Mouse (Mus musculus) brain, adult 2 months (tissue): ENCODE data around the gene Gpx3.
"Not testable (repeated sequence)": the region's sequence is repeated elsewhere in the genome, so short reads cannot be mapped to it uniquely, and the experiment has no call there.

Experiments used
- DNase-seq: peaks from one replicate; pipeline ENCODE4 v3.0.0; 2011; ENCODE audit warnings: low read depth, low spot score

Gpx3 gene

DNA sequence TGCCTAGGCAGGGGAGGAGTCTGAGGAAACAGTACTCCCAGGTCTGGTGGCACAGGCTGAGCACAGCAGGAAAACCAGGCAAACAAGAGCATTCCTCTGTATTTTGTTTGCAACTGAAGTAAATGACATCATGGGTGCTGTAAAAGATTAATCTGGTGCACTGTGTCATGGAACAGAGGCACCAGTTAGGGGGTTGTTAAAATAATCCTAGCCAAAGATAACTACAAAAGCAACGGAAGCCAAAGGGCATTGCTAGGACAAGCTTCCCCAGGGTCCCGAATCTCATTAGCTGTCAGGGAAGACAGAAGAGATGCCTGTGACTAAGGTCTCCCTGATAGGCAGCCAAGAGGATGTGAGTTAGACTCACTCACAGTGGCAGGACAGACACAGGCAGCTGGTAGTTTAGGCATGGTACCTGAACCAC lies 21.2 kb upstream of the Gpx3 start:
- DNase-seq = no peak

GRCm38 (mm10) chr11:54882671-54883070 lies 19.6 kb upstream of the Gpx3 start:
- no peak for DNase-seq

- DNase-seq = no peak
Observed at GRCm38 (mm10) chr11:54884197-54884828, 17.9 kb upstream of the Gpx3 start.

- DNase-seq = no peak
Observed at GRCm38 (mm10) chr11:54884937-54885336, 17.3 kb upstream of the Gpx3 start.

DNA sequence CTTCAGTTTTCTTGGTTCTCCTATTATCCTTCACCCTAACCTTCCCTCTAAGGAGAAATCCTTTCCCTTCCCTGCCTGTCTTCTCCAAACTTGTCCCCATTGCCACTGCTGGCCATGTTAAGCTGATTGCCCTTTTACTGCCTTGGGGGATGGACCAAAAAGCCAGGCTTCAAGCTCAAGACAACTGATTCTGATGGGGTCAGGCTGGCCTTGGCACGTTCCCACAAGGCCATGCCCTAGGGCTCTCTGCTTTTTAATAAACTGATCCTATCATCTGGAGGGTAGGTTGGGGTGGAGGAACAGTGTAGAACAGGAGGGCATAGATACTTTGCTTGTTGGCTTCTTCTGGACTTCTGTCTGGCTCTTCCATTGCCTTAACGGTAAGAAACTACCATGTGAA lies 16.8 kb upstream of the Gpx3 start:
- DNase-seq = no peak

DNA sequence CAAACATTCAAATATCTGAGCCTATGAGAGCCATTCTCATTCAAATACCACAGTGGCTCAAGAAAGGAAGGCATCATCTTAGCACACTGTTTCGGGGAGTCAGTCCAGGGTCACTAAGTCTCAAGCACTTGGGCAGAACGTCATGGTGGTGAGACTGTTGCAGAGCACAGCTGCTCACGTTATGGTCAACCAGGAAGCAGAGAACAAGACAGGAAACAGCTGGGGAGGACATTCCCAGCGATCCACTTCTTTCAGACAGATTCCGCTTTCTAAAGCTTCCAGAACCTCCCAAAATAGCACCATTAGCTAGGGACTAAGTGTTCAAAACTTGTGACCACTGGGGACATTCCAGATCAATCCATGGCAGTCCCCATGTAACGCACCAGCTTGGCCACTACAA lies 14.3 kb upstream of the Gpx3 start:
- DNase-seq = no peak

DNA sequence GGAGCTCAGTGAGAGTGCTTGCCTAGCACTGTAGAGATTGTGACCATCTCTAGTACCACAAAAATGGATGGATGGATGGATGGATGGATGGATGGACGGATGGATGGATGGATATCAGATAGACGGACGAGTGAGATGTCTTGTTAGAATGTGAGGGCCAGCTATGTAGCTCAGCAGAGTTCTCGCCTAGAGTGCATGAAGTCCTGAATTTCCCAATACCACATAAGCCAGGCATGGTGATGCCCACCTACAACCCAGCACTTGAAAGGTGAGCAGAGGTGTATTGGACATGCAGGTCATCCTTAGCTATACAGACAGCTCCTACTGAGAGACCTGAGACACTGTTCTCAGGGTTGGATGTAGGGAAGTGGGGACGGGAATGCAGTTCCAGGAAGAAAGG lies 10.9 kb upstream of the Gpx3 start:
- DNase-seq = no peak

DNA sequence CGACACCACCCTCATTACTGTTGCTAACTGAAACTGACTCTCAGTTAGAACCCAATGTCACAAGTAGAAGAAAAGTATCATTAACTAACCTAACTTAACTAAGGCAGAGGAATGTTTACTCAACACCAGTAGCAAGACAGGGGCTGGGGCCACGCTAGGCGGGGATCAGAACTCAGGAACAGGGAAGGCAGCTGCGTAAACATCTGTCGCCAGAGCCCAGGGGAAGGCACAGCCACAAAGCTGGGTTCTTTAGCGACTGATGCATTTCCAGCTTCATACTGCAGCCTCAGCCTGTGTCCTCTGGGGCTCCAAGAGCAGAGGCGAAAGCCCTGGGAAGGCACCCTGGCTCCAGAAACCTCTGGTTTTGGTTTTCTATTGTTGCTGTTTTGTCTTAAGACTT lies 10.2 kb upstream of the Gpx3 start:
- DNase-seq = no peak

DNA sequence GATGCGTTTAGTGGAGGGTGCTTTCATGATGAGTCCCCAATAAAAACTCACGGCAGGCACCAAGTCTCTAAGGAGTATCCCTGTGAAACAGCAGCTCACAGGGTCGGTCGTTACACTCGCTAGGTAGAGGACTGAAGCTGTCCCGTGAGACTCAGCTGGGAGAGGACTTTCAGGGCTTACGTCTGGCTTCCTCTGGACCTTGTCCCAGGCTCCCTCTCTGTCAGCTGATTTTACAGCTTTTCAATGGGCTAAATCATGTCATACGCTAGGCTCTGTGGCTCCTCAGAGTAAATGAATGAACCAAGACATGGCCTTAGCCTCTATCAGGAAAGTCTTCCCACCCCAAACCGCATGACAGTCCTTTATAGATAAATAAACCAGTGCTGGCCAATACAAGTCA lies 7.7 kb upstream of the Gpx3 start:
- DNase-seq = no peak

DNA sequence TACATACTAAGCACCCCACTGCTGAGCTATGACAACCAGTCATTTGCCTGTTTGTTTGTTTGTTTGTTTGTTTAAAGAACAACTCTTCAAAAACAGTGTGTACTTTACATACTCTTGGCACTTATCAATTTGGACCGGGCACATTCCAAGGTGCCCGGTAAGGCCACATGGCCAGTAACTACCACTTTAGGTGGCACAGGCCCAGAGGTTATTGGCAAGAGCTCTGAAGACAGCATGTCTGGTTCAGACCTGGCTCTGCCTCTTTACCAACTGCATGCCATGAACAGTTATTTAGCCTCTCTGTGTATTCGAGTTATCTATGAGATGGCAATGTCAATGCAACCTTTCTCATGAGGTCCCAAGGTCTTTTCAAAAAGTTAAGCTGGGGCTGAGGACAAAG lies 5.6 kb upstream of the Gpx3 start:
- not testable (repeated sequence) for DNase-seq

GRCm38 (mm10) chr11:54897470-54897869 lies 4.8 kb upstream of the Gpx3 start:
- no peak for DNase-seq

GRCm38 (mm10) chr11:54899657-54900056 lies 2.6 kb upstream of the Gpx3 start:
- DNase-seq = no peak

DNA sequence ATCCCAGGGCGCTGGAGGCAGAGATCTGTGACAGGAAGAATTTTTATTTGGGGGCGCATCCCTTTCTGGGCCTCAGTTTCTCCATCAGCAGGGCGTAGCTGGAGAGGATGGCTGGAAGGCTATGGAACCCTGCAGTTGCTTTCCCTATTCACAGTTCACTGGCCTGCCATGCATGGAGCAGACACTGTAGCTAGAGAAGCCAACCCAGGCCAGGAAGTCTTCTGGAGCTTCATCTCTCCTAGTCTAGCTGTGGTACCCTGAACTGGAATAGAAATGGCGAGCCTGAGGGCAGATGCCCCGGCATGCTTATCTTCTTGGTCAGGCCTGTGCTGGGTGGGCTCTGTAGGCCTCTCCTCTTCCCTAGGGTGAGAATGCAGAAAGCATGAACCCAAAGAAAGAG lies 1.1 kb downstream of the Gpx3 start:
- no peak for DNase-seq

GRCm38 (mm10) chr11:54903940-54904706 lies 1.9 kb downstream of the Gpx3 start:
- peak; percentile 69 for DNase-seq

DNA sequence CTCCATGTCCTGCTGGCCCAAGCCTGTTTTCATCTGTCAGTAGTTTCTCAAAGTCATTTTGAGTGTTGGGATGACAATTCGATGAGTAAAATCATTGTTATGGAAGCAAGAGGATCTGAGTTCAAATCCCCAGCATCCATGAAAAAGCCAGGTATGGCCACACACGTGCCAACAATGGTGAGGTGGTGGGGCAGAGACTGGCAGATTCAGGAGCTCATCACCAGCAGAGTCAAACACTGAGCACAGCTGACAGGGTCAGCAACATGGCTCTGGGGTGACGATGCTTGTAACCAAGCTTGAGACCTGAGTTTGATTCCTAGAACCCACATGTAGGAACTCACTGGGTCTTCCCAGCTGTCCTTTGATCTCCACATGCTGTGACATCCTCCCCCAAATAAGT lies 2.8 kb downstream of the Gpx3 start:
- DNase-seq = no peak

DNA sequence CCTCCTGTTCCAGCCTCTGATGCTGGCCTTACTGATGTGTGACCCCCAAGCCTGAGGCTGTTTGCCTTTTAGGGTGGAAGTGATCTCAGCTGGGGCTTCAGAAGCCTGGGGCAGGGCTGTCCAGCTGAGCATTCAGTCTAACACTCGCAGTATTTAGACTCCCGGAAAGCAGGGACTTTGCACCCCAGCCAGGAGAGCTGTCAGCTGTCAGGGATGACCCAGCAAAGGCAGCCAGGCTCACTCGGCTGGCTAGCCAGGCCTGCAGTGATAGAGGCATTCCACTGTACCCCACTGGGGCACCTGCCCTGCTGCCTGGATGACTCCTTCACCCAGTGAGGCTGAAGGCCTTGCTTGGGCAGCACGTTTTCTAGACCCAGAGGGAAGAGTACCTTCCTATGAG lies 3.7 kb downstream of the Gpx3 start:
- no peak for DNase-seq

DNA sequence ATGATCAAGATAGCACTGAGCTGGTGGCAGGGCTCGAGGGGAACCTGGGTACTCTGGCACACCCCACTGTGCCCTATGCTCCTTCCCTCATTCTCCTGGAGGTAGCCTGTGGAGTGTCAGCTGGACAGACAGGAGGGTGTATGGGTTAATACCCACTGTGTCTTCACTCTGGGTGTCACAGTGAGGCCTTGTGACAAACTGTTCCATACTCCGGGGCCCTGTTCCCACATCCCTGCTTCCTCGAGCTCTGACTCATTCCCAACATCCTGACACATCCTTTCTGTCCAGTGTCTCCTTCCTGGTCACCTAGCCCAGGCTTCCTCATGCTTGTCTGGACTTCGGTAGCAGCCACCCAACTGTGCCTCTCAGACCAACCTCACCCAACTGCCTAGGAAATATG lies 4.2 kb downstream of the Gpx3 start:
- DNase-seq = no peak

GRCm38 (mm10) chr11:54907259-54907658 lies 5.0 kb downstream of the Gpx3 start:
- no peak for DNase-seq

DNA sequence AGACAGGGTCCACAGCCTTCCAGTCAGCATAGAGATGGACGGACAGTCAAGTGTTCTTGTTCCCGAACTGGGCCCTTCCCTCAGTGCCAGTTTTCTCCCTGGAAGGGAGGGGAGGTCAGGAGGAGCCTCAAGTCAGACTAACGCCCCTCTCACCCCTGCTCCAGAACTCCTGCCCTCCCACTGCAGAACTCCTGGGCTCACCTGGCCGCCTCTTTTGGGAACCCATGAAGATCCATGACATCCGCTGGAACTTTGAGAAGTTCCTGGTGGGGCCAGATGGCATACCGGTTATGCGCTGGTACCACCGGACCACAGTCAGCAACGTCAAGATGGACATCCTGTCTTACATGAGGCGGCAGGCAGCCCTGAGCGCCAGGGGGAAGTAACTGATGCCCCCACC lies 7.0 kb downstream of the Gpx3 start:
- no peak for DNase-seq

DNA sequence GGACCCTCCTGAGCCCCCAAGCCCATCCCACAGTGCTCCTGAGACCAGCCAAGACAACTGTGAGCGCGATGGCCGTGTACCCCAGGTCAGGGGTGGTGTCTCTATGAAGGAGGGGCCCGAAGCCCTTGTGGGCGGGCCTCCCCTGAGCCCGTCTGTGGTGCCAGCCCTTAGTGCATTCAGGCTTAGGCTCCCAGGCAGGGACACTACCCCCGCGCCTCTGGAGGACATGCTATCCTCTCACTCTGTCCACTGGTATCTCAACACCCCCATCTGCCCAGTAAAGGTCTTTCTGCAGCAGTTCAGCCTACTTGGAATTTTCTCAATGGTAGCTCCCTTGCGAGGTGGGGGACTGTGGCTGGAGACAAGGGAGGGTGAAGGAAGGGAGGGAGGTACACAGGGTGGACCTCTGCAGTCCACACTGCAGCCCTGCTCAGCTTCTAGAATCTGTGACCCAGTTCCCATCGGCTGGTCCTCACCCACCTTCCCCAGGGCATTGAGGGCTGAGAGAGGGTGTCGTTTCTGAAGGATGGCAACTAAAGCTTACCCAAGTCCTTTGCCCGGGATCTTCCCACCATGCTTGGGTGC lies 7.9 kb downstream of the Gpx3 start:
- DNase-seq = no peak

- DNase-seq = no peak
Observed at GRCm38 (mm10) chr11:54911201-54911600, 8.9 kb downstream of the Gpx3 start.

DNA sequence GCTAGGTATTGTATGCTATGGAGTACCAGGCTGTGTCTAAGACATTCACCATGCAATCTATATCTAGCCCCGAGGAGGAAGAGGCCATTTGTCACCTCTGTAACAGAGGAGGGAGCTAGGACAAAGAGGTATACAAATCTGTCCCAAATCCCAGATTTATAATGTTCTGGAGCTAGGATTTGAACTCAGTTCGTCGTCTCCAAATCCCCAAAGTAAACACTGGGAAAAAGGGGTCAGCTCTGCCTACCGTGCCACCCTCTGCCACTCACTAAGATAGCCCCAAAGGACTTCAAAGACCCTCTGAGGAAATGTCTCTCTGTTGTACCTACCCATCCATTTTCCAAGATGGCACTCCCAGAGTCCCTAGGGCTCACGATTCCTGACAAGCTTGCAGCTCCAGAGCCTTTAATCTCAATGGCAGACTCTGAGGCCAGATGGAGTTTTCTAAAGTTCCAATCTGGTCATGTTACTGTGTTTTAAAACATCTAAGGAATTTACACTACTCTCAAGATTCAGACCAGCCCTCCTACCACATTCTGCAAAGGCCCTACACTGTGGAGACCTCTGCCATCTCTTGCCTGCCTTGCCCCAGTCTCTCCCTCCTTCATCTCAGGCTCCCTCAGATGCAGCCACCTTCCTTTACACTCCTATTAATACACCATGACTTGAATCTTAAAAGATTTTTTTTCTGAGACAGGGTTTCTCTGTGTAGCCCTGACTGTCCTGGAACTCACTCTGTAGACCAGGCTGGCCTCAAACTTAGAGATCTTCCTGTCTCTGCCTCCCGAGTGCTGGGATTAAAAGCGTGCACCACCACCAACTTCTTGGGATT lies 9.6 kb downstream of the Gpx3 start:
- DNase-seq = no peak
